8 mouse cellular contexts compared by ENCODE assay signal in the genomic region with DNA sequence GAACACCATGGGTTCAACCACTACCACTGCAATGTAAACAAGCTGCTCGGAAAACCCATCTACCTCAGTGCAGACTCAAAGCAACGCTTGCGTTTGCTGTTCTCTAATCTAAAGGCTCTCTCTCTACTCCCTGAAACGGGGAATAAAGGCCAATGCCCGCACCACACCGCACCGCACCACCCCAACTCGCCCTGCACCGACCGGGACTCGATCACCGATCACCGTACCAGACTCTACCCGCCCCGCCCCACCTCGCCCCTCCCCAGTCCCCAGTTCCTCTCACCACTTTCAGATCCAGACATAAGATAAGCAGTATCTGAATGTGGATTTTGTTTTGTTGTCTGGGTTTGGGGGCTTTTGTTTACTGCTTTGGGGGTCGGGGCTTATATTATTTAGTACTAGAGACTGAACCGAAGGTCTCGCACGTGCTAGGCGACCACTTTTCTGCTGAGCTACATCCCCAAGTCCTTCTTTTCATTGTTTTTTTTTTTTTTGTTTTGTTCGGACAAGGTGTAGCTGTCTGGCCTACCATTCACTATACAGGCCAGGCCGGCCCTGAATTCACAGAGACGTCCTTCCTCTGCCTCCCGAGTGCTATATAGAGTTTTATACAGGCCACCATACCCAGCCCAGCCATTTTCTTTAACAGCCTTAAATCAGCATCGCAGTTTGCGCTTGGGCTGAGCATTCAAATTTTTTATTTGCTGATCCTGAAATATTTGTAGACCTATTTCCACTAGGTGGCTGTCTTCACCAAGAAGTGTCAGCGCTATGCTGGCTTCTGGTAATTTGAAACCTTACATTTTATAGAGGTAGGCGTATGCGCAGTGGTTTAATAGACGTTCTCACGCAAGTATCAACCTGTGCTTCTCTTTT. TPM values are rescaled to one million over a fixed set of nuclear protein-coding genes. Genes with fewer than 3 reads are reported as not detected.
DNase-seq lines count a peak whose midpoint lies in the region; ATAC-seq and TF ChIP-seq lines count a peak whose summit lies in the region.

No protein-coding gene starts in this region.

- DNase-seq in 3T3-L1 (ENCODE audit: low read depth, low spot score): peak; percentile 88
- peak; percentile 40 for DNase-seq in ES-E14 (ENCODE audit: low read depth, low spot score)
- peak; percentile 19 to 57 for DNase-seq in heart, adult 9 months (ENCODE audit: low spot score in 2 of 2)
- DNase-seq in kidney, adult 2 months: peak; percentile 78
- no peak for DNase-seq in liver, embryonic 11.5 days (ENCODE audit: low spot score)
- DNase-seq in gastrocnemius, adult 8-10 months (ENCODE audit: low spot score in 2 of 2): no peak

- ATAC-seq in common myeloid progenitor, adult 5-6 weeks (replicated peaks; ENCODE audit: low read depth, poor library complexity, severe bottlenecking): peak; percentile 85
- ATAC-seq in liver, embryonic 11.5 days (replicated peaks; ENCODE audit: low FRiP score): peak; percentile 64

- 23% methylated on average over 32 of the region's 32 CpGs for WGBS in kidney, adult 2 months
- WGBS in liver, embryonic 11.5 days: 12% methylated on average over 32 of the region's 32 CpGs

- no peak for TF ChIP-seq POLR2A in kidney, adult 2 months (IDR thresholded peaks at IDR 0.05; ENCODE audit: low read depth, low read length)
- no peak for TF ChIP-seq POLR2A in myocyte (IDR thresholded peaks at IDR 0.05; ENCODE audit: insufficient read length, low read depth)

- H3K79me2 ChIP-seq in myocyte (ENCODE audit: control insufficient read depth, insufficient read depth): no peaks in the 10 kb centered on the region

- H3K36me3 ChIP-seq in ES-E14 (ENCODE audit: control insufficient read depth, insufficient read depth, low read length, poor library complexity, severe bottlenecking) (no peaks in the 10 kb centered on the region), myocyte (ENCODE audit: control insufficient read depth, insufficient read depth) (no peaks in the 10 kb centered on the region)
- H3K36me3 ChIP-seq in kidney, adult 2 months (ENCODE audit: control insufficient read depth, insufficient read depth, low read length): no peaks in the 10 kb centered on the region
- H3K36me3 ChIP-seq in liver, embryonic 11.5 days (ENCODE audit: control insufficient read depth, insufficient read depth, low read length): no peaks in the 10 kb centered on the region

- H3K9ac ChIP-seq in ES-E14 (ENCODE audit: insufficient read depth, low read depth, low read length, poor library complexity, severe bottlenecking): peak overlapping the region; percentile 28; the same call in 1 of the 2 replicates
- H3K9ac ChIP-seq in liver, embryonic 11.5 days (ENCODE audit: low read depth, low read length): peak overlapping the region; percentile 37; the same call in 1 of the 2 replicates

- H3K27ac ChIP-seq in ES-E14 (ENCODE audit: insufficient read depth, low read depth, low read length, poor library complexity, severe bottlenecking): no peak overlapping the region
- H3K27ac ChIP-seq in kidney, adult 2 months (ENCODE audit: insufficient read depth, low read depth, low read length): no peak overlapping the region
- H3K27ac ChIP-seq in liver, embryonic 11.5 days (ENCODE audit: low read depth, low read length): no peak overlapping the region

- H3ac ChIP-seq in myocyte (ENCODE audit: control insufficient read depth, insufficient read length): no peak overlapping the region

- H3K4me3 ChIP-seq in ES-E14 (ENCODE audit: insufficient read depth in 1 of 2, low read depth in 1 of 2, low read length in 2 of 2, poor library complexity in 1 of 2, severe bottlenecking in 1 of 2) (peak overlapping the region; percentile 45 to 63), myocyte (no peak overlapping the region)
- H3K4me3 ChIP-seq in kidney, adult 2 months (ENCODE audit: insufficient read depth, low read depth, low read length): no peak overlapping the region
- H3K4me3 ChIP-seq in liver, embryonic 11.5 days (ENCODE audit: low read depth, low read length): peak overlapping the region; percentile 32

- H3K27me3 ChIP-seq in kidney, adult 2 months (replicated peaks; ENCODE audit: control insufficient read depth, insufficient read depth, low read length): no peaks in the 10 kb centered on the region
- H3K27me3 ChIP-seq in liver, embryonic 11.5 days (replicated peaks; ENCODE audit: control insufficient read depth, insufficient read depth, low read length): no peaks in the 10 kb centered on the region
- no peaks in the 10 kb centered on the region for H3K27me3 ChIP-seq in myocyte (ENCODE audit: control insufficient read depth, insufficient read depth, insufficient read length)

- H3K4me2 ChIP-seq in liver, embryonic 11.5 days: peak overlapping the region; percentile 67
- peak overlapping the region; percentile 50 for H3K4me2 ChIP-seq in myocyte (ENCODE audit: low read depth)

- TF ChIP-seq CTCF in kidney, adult 2 months (conservative IDR thresholded peaks at IDR 0.05; ENCODE audit: insufficient read depth, insufficient read length, low read depth, low read length): 0 out of 2 replicates have a peak, but pooled peaks have one; percentile 16

- H3K9me3 ChIP-seq in ES-E14 (ENCODE audit: control insufficient read depth, insufficient read depth, low read depth, low read length): no peaks in the 10 kb centered on the region
- no peaks in the 10 kb centered on the region for H3K9me3 ChIP-seq in liver, embryonic 11.5 days (ENCODE audit: control insufficient read depth, low read length)

- in situ Hi-C loops in ES-E14 (cut with MboI; ENCODE audit: low sequenced_read_pairs in 2 of 2, unreplicated experiment in 2 of 2): no loop called here

- peaks cover 0 to 2% of the 10 kb centered on the region in 2 experiments; a peak in 1 of 4 replicates for H3K4me1 ChIP-seq in ES-E14 (ENCODE audit: control insufficient read depth in 2 of 2, insufficient read depth in 2 of 2, low read length in 2 of 2, poor library complexity in 1 of 2)
- H3K4me1 ChIP-seq in kidney, adult 2 months (ENCODE audit: control insufficient read depth, insufficient read depth, low read length): peaks cover 5% of the 10 kb centered on the region; the same call in 1 of the 2 replicates
- peaks cover 3% of the 10 kb centered on the region; the same call in 1 of the 2 replicates for H3K4me1 ChIP-seq in liver, embryonic 11.5 days (replicated peaks; ENCODE audit: control insufficient read depth, insufficient read depth, low read length)

TF ChIP-seq in ES-E14, 5 proteins besides CTCF, POLR2A, EP300 and RAD21:
- no peak for TF ChIP-seq CHD2 (IDR thresholded peaks at IDR 0.05; ENCODE audit: low read depth, low read length)
- no peak for TF ChIP-seq ZC3H11A (IDR thresholded peaks at IDR 0.05; ENCODE audit: borderline replicate concordance, low read depth, low read length)
- TF ChIP-seq MAFK (IDR thresholded peaks at IDR 0.05; ENCODE audit: insufficient read depth, low read depth, low read length): peak; percentile 78
- TF ChIP-seq HCFC1 (IDR thresholded peaks at IDR 0.05; ENCODE audit: borderline replicate concordance, insufficient read depth, low read length): no peak
- 0 out of 2 replicates have a peak, but pooled peaks have one; percentile 8 for TF ChIP-seq ZNF384 (IDR thresholded peaks at IDR 0.05; ENCODE audit: low read depth, low read length)

TF ChIP-seq in myocyte, 11 proteins besides CTCF, POLR2A, EP300 and RAD21:
- TF ChIP-seq SRF (IDR thresholded peaks at IDR 0.05; ENCODE audit: control insufficient read depth, insufficient read length, low read depth) (no peak), MYOD1 (IDR thresholded peaks at IDR 0.05; ENCODE audit: control insufficient read depth in 1 of 3, insufficient read length in 2 of 3, low read depth in 2 of 3) (no peak), MYOG (IDR thresholded peaks at IDR 0.05; ENCODE audit: control insufficient read depth in 1 of 3, insufficient read depth in 1 of 3, insufficient read length in 2 of 3, low read depth in 2 of 3) (no peak), E2F4 (IDR thresholded peaks at IDR 0.05; ENCODE audit: insufficient read depth) (no peak), CEBPB (IDR thresholded peaks at IDR 0.05; ENCODE audit: insufficient read depth, poor library complexity, severe bottlenecking) (no peak), USF1 (IDR thresholded peaks at IDR 0.05; ENCODE audit: low read depth) (no peak), POLR2AphosphoS2 (IDR thresholded peaks at IDR 0.05; ENCODE audit: insufficient read length, low read depth) (no peak)

RNA-seq across cellular contexts. Expression of gene Tnks2, which starts 18.4 kb away (rescaled TPM):
- 289 and 434 TPM in 2 replicates for total RNA-seq in ES-E14 (2012; rRNA removed)
- total RNA-seq in common myeloid progenitor, adult 5-6 weeks (2017): 93.1 and 106 TPM in 2 replicates
- 19.2 and 24.8 TPM in 2 replicates for polyA plus RNA-seq in kidney, adult 2 months (2012; rRNA removed)
- polyA plus RNA-seq in liver, embryonic 11.5 days (2014; fragmentation: Nextera tagmentation; extraction: Ambion mirVana): 53.5 and 53.9 TPM in 2 replicates
- polyA plus RNA-seq in myocyte (2012; fragmentation: generic; extraction: Trizol): 22.3 TPM
- 100 to 1,000 TPM; 100 to 133 (median 108) TPM for total RNA-seq in gastrocnemius, adult 8-10 months (2022)

Comparison
In these comparisons a context has a peak if more than half of its experiments do, and no peak if none do; other contexts are left out.
1. DNase-seq: peak in 3T3-L1 (single experiment), ES-E14 (single experiment), heart, adult 9 months (2 of 2) and kidney, adult 2 months (single experiment); none in liver, embryonic 11.5 days (single experiment) and gastrocnemius, adult 8-10 months (0 of 2).
2. H3K4me3 ChIP-seq: peak in ES-E14 (2 of 2) and liver, embryonic 11.5 days (single experiment); none in kidney, adult 2 months (single experiment) and myocyte (single experiment).